Mouse (Mus musculus): ENCODE results near the gene Gm17509. TPM values are rescaled to one million over a fixed set of nuclear protein-coding genes. Genes with fewer than 3 reads are reported as not detected.

The Gm17509 gene
- under 1 TPM in 1 of 2 experiments, not detected in 1; 0.16 TPM for total RNA-seq (2021)
- long read RNA-seq, experiment 1, result 0 reads
- long read RNA-seq, experiment 2, result 0 reads

DNA sequence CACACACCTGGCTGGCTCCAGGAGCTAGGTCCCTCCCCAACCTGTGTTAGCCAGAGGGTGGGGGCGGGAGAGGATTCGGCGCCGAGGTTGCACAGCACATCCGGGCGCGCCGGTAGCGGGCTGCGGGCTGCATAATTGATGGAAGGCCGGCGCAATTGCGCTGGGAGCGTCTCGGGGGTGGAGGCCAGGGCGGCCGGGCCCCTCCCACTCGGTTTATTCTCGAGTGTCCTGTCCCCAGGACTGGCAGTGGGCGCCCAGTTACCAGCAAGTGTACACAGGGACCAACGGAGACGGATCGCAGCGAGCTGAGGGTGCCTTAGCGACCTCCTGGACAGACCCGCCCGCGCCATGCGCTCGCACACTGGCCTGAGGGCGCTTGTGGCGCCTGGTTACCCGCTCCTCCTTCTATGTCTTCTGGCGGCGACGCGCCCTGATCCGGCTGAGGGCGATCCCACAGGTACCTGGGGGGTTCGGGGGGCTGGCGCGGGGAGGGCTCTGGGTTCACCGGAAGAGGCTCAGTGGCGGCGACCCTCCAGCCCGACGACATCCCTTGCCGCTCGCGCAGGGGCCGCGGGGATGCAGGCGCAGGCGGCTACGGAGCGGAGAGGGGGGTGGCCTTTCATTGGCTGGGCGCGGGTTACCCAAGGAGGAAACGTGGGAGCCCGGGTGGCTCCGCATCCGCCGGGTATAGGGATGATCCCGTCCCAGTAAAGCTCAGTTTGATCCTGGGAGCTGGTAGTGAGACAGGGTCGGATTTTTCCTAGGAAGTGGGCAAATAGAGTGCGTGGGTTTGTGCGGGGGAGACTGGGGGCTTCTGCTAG lies at the start of gene Gm17509:
Gene Gm17509 (minus strand): TSS at position 575 of the 821 bp plus-strand sequence.
- DNase-seq, result peak; percentile 68 to 72

DNA sequence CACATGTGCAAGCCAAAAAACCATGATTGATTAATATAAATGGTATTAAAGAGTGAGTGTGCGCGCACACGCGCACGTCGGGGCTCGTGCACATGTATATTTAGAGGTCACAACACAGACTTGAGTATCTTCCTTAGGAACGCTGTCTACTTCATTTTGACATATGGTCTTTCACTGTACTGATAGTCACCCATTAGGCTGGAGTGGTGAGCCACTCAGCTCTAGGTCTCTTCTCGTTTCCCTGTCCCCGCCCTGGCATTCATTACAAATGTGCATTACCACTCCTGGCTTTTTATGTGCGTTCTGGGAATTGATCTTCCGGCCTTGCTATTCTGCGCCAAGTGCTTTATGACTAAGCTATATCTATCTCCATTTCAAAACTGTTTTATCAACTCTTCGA lies 47.1 kb upstream of the Gm17509 start:
- DNase-seq, result no peak

DNA sequence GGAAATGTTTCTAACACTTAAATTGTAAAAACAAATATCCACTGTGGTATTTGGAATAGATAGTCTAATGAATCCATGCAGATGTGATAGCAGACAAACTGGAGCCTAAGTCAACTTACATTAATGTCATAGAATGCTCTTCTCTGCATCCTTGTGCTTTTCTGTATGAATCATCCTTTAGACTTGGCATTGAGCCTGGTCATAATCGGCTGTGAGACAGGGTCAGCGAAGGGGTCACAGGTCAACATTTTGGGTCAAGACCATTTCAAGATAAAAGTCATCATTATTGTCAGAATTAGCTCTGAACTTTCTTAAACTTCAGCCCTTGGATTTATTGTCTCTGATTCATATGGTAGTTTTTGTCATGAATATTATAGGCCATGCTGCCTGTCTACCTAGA lies 45.3 kb upstream of the Gm17509 start:
- DNase-seq, result peak; percentile 30 to 35

DNA sequence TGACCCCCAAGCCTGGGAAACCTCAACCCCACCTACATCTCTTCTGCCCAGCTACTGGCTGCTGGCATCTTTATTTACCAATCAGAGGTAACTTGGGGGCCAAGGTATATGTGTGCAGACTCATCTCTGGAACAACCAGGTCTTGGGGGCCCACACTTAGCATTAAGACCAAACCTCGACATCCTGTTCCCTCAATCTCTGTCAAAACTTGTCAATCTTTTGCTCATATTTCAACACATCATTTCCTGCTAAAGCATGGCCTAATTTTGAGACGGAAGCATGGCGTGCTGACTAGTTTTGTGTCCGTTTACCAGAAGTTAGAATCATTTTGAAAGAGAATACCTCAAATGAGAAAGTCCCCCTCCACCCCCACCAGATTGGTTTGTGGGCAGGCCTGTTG lies 39.8 kb upstream of the Gm17509 start:
- DNase-seq, result no peak

DNA sequence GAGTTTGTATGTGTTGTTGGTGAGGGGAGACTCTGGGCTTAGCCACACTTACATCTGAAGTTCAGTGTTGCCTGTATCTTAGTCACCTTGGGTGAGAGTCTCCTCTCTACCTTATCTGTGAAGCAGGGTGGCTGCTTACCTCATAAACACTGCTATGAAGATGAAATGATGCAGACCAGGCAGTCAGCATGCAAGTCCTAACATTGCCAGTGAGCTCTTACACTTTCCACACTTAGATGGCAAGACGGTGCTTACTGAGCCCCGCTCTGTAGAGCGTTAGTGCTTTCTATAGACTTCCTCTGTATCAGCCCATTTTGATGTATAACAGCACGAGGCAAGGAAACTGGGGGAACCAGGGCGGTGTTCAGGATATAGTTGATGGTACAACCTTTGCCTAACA lies 21.7 kb upstream of the Gm17509 start:
- no peak for DNase-seq

DNA sequence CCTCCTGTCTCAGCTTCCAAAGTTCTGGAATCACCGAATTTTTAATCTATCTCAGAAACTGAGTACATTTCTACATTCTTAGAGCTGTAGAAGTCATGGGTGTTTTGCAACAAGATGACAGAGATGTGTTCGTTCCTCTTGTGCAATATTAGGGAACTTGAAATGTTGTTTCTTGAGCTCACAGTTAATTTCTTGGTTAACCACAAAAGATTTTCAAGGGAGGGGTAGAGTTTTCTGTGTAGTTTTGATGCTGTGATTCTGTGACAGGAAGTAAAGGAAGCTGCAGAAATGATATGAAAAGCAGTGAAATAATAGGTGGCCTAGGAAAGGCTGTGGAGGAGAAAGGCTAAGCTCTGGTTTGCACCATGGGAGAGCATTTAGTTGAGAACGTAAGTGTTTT lies 21.2 kb upstream of the Gm17509 start:
- no peak for DNase-seq

DNA sequence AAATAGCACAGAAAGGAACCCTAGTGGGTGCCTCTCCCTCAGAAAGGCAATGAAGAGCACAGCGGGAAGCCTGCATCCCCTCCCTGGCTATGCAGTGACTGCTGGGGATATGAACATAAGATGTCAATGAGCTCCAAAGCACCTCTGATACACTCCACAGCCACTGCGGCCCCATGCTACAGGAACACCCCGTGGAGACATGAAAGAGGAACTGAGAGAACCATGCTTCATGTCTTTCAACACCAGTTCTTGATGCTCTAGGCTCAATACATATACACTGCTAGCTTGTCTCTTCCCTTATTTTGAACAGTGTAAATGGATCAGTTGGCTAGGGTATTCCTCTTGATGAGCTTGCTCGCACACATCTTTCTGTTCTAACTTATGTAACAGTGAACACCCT lies 16.2 kb upstream of the Gm17509 start:
- no peak for DNase-seq

DNA sequence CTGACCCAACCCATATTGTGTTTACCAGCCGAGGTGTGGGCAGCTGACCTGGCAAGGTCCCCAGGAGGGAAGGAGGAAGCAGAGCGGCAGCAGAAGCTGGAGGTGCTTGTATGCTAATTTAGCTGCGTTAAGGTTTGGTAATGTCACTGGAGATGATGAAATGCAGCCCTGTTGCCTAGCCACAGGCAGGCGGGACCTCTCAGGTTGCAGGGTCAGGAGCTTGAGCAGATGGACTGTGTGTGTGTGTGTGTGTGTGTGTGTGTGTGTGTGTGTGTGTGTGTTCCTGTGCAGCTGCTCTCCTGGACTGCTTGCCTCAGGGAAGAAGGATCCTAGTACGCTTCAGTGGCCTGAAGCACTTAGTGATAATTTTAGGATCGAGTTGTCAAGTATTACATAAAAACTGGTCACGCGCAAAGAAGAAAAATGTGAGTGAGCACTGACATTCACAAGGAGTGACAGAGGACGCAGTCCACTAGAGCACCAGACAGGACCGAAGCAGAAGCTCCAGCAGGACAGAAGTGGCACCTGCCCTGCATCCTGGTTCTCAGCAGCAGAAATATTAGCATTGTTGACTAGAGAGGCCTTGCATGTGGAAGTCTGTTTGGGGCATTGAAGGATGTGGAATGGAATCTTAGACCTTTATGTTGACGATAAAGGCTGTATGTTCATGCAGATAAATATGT lies 14.8 kb upstream of the Gm17509 start:
- peak; percentile 15 to 18 for DNase-seq

DNA sequence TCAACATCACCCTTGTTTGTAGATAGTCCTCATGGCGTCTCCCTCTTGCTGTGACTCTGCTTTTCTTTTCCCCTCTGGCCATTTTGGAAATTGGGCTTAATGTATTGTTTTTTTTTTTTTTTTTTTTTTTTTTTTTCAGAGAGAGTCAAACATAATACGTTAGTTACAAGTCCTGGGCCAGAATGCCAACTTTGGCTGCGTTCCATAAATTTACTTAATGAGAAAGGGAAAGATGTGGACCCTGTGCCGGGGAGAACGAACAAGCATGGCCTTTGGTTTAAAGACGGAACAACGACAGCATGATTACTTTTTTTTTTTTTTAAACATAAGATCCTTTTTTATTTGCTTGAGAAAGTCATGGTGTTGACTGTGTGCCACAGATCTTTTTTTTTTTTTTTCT lies 13.6 kb upstream of the Gm17509 start:
- no peak for DNase-seq

DNA sequence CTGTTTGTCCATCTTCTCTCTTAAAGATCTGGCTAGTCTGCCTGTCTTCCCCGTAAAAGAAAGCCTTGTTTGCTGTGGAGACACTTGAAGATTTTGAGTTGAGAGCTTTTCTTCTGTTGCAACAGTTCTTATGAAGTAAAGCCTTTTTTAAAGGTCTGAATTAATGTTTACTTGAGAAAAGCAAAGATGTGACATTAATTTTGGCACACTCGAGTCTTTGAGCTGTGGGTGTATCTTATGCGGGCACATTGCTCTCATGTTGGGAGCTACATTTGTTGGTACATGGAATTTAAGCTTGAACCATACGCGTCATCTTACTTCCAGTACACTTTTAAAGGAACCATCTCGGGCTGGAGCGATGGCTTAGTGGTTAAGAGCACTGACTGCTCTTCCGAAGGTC lies 12.9 kb upstream of the Gm17509 start:
- no peak for DNase-seq

DNA sequence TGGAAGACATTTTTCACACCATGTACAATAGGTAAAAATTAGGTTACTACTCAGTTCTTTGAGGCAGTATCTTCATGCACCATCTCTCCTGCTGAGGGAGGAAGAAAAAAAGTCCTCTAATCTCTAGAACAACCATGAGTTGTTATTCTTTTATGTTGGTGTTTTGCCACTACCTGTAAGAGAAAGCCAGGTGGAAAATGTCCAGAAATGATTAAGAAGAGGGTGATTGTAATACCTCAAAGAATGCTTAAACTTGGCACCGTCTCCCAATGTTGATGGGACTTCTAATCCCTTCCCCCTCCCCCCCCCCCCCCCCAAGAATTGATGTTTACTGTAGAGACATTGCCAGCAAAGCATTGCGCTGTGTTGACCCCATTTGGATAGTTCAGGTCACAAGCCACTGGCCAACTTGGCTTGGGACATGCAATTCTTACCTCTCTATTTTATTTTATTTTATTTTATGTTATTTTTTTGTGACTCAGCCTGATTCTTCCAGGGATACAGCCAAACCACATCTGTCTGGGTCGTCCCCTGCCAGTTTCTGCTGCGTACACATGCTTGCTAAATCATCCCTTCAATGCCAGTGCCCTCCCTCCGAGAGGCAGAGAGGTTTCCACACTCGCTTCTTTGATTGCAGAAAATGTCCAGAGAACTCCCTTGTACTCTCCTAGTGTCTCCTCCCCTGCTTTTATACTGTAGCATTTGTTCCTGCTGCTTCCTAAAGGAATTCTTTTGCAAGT lies 9.7 kb upstream of the Gm17509 start:
- peak; percentile 28 to 65 for DNase-seq

DNA sequence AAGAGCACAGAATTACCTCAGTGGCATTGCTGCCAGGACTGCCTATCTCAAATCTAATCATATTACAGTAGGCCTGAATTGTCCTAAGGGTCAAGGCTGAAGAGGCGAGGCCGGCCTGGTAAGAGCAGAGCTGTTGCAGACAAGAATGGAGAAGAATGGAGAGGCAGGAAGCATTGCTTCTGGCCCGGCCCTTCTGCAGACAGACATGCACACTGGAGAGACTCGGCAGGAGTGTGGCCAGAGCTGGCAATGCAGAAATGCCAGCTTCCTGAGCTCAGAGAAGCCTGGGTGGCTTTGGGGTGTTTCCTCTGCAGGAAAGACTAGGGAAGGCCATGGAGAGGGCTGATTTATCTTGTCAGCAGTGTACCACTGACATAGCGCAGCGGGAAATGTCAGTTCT lies 4.7 kb upstream of the Gm17509 start:
- DNase-seq, result peak; percentile 17 to 21

DNA sequence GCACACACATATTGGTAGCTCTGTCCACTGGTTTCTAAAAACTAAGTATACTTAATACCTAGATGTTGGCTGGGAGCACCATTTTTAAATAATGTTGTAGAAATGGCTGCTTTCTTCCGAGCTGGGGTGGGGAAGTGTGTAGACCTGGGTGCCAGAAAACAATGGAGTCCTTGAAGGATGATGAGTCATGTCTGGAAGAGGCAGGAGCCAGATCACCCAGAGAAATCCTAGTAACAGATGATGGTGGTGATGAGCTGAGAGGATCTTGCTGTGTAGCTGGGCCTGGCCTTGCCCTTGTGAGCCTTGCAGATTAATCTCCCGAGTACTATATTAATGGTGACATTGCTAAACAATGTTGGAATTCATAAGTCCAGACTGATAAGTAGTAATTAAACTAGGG lies 4.0 kb upstream of the Gm17509 start:
- DNase-seq, result no peak

DNA sequence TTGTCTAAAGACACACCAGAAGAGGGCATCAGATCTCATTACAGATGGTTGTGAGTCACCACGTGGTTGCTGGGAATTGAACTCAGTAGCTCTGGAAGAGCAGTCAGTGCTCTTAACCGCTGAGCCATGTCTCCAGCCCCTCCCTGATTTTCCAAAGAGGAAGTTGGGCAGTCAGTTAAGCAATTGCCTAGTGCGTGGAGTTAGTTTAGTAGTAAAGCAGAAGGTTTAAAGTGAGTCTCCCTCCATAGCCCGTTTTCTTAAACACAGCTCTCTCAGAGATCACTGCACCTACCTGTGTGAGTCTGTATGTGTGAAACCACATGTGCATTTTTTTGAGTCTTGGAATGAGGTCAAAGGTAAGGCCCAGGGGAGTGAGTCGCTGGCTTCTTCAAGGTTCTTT lies 2.2 kb upstream of the Gm17509 start:
- no peak for DNase-seq

DNA sequence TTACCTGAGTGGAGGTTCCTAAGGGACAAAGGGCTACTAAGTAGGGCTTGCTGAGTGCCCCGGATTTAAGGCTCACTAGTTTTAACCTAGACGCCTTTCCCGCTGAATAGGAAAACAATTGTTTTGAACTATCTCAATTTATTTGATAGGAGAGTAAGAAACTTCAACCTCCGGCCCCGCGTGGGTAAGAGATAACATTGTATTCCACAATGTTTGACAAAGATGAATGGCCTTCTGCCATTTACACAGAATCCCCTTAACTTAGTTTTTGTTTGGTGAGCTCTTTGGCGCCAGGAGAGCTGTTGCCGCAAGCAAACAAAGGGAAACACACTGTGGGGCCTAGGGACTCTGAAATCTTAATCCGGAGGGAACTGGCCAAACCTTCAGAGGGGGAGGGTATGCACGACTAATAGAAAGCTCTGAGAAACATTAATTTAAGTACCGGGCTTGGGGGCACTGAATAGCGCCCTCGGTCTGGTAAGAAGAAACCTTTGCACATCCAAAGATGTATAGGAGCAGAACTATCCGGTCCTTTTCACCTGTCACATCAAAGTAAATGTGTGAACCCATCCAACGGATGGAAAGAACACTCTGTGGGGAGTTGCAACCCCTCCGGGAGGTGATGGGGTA lies 889 bp downstream of the Gm17509 start:
- DNase-seq, result no peak

DNA sequence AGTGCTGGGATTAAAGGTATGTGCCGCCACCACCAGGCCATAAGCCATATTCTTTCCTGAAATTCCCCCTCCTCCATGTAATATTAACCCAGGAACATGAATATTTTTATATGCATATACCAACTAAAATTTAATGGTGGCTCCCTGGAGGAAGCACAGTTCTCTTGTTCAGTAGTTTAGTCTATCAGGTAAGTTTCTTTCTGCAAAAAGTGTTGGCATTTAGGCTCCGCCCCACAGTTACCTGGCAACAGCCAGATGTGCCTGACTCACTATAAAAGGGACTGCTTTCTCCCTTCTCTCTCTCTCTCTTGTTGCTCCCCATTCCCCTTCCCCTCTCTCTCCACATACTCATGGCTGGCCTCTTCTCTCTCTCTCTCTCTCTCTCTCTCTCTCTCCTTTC lies 2.8 kb downstream of the Gm17509 start:
- DNase-seq, result no peak

DNA sequence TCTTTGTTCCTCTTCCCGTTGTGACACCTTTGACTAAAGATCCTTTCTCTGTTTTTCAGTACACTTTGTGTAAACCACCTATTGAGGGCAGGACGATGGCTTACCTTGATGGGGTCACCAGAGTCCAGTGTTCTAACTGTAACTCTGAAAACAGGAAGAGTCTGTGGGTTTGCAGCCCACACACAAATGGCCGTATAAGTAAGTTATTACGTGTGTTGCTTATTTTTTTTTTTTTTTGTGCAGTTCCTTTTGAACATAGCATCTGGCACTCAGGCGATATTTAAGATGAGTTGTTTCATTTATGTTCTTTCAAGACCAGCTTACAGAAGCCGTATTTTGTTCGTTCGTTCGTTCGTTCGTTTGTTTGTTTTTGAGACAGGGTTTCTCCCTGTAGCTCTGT lies 3.3 kb downstream of the Gm17509 start:
- no peak for DNase-seq

DNA sequence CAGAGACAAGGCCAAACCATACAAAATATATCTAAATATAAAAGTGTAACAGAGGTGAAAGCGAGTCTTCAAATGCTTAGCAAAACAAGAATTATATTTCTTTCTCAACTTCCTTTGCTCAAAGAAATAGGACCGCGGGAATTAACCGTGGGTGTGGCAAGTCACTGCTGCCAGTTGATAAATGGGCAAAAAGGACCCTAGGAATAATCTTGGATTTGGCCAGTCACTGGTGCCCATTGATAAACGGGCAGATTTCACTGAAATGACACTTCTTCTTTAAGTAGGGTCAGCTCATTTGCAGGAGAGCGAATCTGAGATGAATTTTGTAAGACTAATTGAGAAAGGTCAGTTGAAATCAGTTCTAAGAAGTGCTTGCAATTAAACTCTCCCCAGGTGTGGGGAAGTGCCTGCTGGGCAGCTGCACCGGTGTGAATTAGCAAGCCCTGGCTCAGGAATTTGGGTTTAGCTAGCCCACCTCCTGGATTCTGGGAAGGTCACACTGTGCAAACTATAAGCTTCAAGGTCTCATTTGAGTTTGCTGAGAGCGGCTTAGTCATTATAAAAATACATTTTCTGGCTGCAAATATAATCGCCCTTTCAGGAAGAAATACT lies 4.0 kb downstream of the Gm17509 start:
- no peak for DNase-seq

DNA sequence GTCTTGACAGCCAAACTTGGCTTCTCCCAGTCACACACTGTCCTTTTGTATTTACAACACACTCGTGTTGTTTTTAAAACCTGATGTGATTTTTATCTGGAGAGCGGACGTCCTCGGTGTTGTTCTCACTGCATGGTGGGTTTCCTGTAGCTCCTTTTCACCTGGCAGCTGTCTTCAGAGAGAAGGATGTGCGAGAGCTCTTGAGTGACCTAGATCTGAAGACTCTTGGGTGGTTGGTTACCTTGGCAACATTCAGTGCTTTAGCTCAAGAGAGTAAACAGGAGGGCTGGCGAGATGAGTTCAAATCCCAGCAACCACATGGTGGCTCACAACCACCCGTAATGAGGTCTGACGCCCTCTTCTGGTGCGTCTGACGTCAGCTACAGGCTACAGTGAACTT lies 4.7 kb downstream of the Gm17509 start:
- DNase-seq, result no peak

DNA sequence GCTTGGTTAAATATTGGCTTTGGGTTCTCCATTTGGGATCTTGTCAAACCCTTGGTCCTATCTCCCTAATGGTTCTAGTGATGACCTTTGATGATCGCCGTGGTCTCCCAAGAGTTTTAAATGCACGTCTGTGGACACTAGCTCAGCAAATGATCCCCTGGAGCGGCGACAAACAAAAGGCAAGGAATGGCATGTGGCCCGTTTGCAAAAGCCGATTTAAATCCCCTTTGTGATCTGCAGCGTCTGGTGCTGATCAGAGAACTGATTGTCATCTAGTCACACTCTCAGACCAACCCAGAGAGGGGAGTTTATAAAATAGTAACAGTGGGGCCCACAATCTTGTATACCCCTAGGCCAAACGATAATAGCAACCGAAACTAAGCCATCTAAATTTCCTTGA lies 5.4 kb downstream of the Gm17509 start:
- no peak for DNase-seq

DNA sequence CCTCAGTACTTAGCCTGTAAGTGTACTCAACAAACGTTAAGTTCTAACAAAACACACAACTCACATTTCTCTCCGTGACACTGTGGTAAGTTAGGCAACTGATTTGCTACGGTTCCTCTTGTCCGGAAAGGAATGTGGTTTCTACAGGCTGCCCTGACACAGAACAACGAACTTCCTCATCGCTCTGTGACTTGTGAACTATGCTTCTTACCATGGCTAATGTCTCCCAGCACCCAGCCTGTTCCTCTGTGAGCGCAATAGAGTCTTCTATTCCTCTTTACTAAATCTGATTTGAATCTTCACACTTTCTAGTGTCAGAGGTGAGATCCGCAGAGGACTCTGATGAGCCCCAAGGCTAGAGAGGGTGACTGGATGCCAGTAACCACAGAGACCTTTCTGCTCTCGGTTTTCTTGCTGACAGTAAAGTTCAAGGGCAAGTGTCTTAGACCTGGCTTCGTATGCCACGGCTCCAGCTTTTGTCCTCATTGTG lies 9.4 kb downstream of the Gm17509 start:
- no peak for DNase-seq

DNA sequence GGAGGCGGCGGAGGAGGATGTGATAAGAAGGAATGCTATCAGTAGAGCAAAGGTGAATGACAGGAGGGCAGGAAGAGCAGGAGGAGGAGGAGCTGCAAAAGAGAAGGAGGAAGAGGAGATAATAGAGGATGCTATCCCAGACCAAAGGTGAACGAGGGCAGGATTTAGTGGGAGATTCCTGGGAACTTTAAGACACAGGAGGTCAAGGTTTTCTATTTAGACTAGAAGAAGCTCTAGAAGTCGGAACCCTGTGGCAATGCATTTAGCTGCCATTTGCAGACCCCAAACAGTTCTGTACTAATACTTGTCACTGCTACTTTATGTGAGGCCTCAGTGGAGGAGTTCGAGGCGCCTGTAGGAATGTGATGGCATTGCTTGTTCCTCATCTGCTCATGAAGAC lies 12.6 kb downstream of the Gm17509 start, which contains the start of gene Emb:
Gene Emb (plus strand): TSS at position 301 of the 400 bp plus-strand sequence.
- no peak for DNase-seq
